ENCODE assay signal across 9 mouse cellular contexts in genomic region chr13:46257847-46258246, GRCm38 (mm10). TPM values are rescaled to one million over a fixed set of nuclear protein-coding genes. Genes with fewer than 3 reads are reported as not detected.
DNase-seq lines count a peak whose midpoint lies in the region; ATAC-seq and TF ChIP-seq lines count a peak whose summit lies in the region.
"Had no signal": no experiment of that assay in that cellular context is flagged by ENCODE, and none has a peak within 500 bp of the region (broad histone marks: within the 10 kb centered on the region; RNA-seq: fewer than 3 reads in every experiment).

No protein-coding gene starts in this region.

- TF ChIP-seq POLR2A in olfactory bulb, adult 2 months (IDR thresholded peaks at IDR 0.05; ENCODE audit: insufficient read depth, low read depth, low read length): no peak

- H3K4me2 ChIP-seq in intestine, postnatal 0 days (replicated peaks; ENCODE audit: low read depth): no peak overlapping the region

- H3K4me1 ChIP-seq in intestine, postnatal 0 days (replicated peaks; ENCODE audit: control insufficient read depth, insufficient read depth, low read length): no peaks in the 10 kb centered on the region
- no peaks in the 10 kb centered on the region for H3K4me1 ChIP-seq in limb, embryonic 10.5 days
- peaks cover 4% of the 10 kb centered on the region for H3K4me1 ChIP-seq in olfactory bulb, adult 2 months (ENCODE audit: control insufficient read depth, insufficient read depth, low read length)

- no peak overlapping the region for H3K4me3 ChIP-seq in intestine, postnatal 0 days (ENCODE audit: low read depth, low read length)
- H3K4me3 ChIP-seq in limb, embryonic 10.5 days: no peak overlapping the region
- no peak overlapping the region for H3K4me3 ChIP-seq in olfactory bulb, adult 2 months (ENCODE audit: insufficient read depth, low read depth, low read length)
- H3K4me3 ChIP-seq: myocyte had no signal

- no peak overlapping the region for H3K9ac ChIP-seq in intestine, postnatal 0 days (ENCODE audit: low read depth, low read length)

- no peaks in the 10 kb centered on the region for H3K9me3 ChIP-seq in intestine, postnatal 0 days (ENCODE audit: control insufficient read depth)
- no peaks in the 10 kb centered on the region for H3K9me3 ChIP-seq in limb, embryonic 10.5 days (replicated peaks)

- DNase-seq in 416B (ENCODE audit: low read depth) (peak; percentile 66), MN1 (ENCODE audit: low spot score) (peak; percentile 53)
- peak; percentile 18 for DNase-seq in cerebellum, adult 8-10 months
- peak; percentile 74 for DNase-seq in limb, embryonic 10.5 days (ENCODE audit: low spot score)

- 5% methylated on average over 4 of the region's 4 CpGs for WGBS in intestine, postnatal 0 days
- 6% methylated on average over 4 of the region's 4 CpGs for WGBS in limb, embryonic 10.5 days
- WGBS in olfactory bulb, adult 2 months: 1% methylated on average over 4 of the region's 4 CpGs

- peak; percentile 85 for ATAC-seq in frontal cortex, adult (ENCODE audit: low TSS enrichment)
- no peak for ATAC-seq in intestine, postnatal 0 days
- ATAC-seq in erythroid progenitor cell, adult 5-6 weeks (replicated peaks; ENCODE audit: low FRiP score, poor library complexity, severe bottlenecking): no peak

- H3K27ac ChIP-seq in intestine, postnatal 0 days (ENCODE audit: low read depth, low read length): no peak overlapping the region
- H3K27ac ChIP-seq in limb, embryonic 10.5 days: no peak overlapping the region
- H3K27ac ChIP-seq in olfactory bulb, adult 2 months (ENCODE audit: insufficient read depth, low read depth, low read length): no peak overlapping the region

- 0 out of 2 replicates have a peak, but pooled peaks cover 4% of the 10 kb centered on the region for H3K27me3 ChIP-seq in intestine, postnatal 0 days (replicated peaks; ENCODE audit: control insufficient read depth, insufficient read depth, low read length)
- H3K27me3 ChIP-seq in limb, embryonic 10.5 days (ENCODE audit: low read depth, poor library complexity, severe bottlenecking): no peaks in the 10 kb centered on the region

- no peaks in the 10 kb centered on the region for H3K36me3 ChIP-seq in intestine, postnatal 0 days (ENCODE audit: control insufficient read depth, insufficient read depth)
- no peaks in the 10 kb centered on the region for H3K36me3 ChIP-seq in limb, embryonic 10.5 days

- peak; percentile 82 for TF ChIP-seq CTCF in intestine, postnatal 0 days (IDR thresholded peaks at IDR 0.05; ENCODE audit: low read depth)
- peak; percentile 53; the same call in 1 of the 2 replicates for TF ChIP-seq CTCF in olfactory bulb, adult 2 months (IDR thresholded peaks at IDR 0.05; ENCODE audit: insufficient read depth, low read depth, low read length)

RNA-seq across cellular contexts. Expression of gene Stmnd1, which starts 15.7 kb away (rescaled TPM):
- 0.42 and 0.60 TPM in 2 replicates for polyA plus RNA-seq in intestine, postnatal 0 days (2015; fragmentation: Nextera tagmentation; extraction: Ambion mirVana)
- not detected in 2 replicates for polyA plus RNA-seq in limb, embryonic 10.5 days (2016; fragmentation: Nextera tagmentation; extraction: Ambion mirVana)
- not detected in 2 replicates for polyA plus RNA-seq in olfactory bulb, adult 2 months (2012; ENCODE audit: insufficient read depth, insufficient read length, low replicate concordance, missing spikeins)
- total RNA-seq in erythroid progenitor cell, adult 5-6 weeks (2015; ENCODE audit: low replicate concordance): not detected in 2 replicates
- total RNA-seq in erythroid progenitor cell, adult 5-6 weeks (2017; ENCODE audit: low replicate concordance): not detected in 2 replicates

Comparison
In these comparisons a context has a peak if more than half of its experiments do, and no peak if none do; other contexts are left out.
1. DNase-seq: peak in every context shown above with its lines; median percentile 74 in limb, embryonic 10.5 days; 66 in 416B; 53 in MN1; 18 in cerebellum, adult 8-10 months.